Mouse (Mus musculus) central nervous system, embryonic 14 days (tissue): Measurements from ENCODE around the gene Isoc2a. TPM values are rescaled to one million over a fixed set of nuclear protein-coding genes. Genes with fewer than 3 reads are reported as not detected.

Source experiments
- polyA plus RNA-seq: library from polyadenylated mRNA; depleted of rRNA; stranded (reverse); fragments of >200 nt; gene quantifications from 2 replicates; pipeline ENCODE4 v1.2.3, GENCODE M21; 2012; rRNA removed

Isoc2a gene
- 8.8 and 9.2 TPM in 2 replicates for polyA plus RNA-seq

GRCm38 (mm10) chr7:4876753-4877221 is at the start of gene Isoc2a:
TSS of gene Isoc2a (plus strand) at chr7:4877153.

GRCm38 (mm10) chr7:4844245-4844916 is 32.6 kb upstream of the Isoc2a start, which contains the start of gene Shisa7:
TSS of gene Shisa7 (minus strand) at chr7:4844696.

GRCm38 (mm10) chr7:4870133-4870532 is 6.8 kb upstream of the Isoc2a start, which contains the start of gene Isoc2b:
TSS of gene Isoc2b (minus strand) at chr7:4870258.

GRCm38 (mm10) chr7:4906466-4906950 is 29.6 kb downstream of the Isoc2a start, which contains the start of gene Gm36210:
TSS of gene Gm36210 (minus strand) at chr7:4906516.

GRCm38 (mm10) chr7:4915007-4915665 is 38.2 kb downstream of the Isoc2a start, which contains the start of gene Zfp628:
TSS of gene Zfp628 (plus strand) at chr7:4915217.

GRCm38 (mm10) chr7:4921824-4922482 is 45.0 kb downstream of the Isoc2a start, which contains the start of gene Nat14:
TSS of gene Nat14 (plus strand) at chr7:4922028.

GRCm38 (mm10) chr7:4925441-4926381 is 48.8 kb downstream of the Isoc2a start, which contains the start of gene Ssc5d:
TSS of gene Ssc5d (plus strand) at chr7:4925785.

Other genes starting within 250 kb of the Isoc2a start
- gene Tmem86b, start 245.7 kb upstream of the Isoc2a start, polyA plus RNA-seq = 59.1 and 59.5 TPM in 2 replicates
- 110 and 116 TPM in 2 replicates for gene Ppp6r1, start 218.1 kb upstream of the Isoc2a start, polyA plus RNA-seq
- 75.4 and 76.6 TPM in 2 replicates for gene Hspbp1, start 192.1 kb upstream of the Isoc2a start, polyA plus RNA-seq
- gene Brsk1, start 186.5 kb upstream of the Isoc2a start, polyA plus RNA-seq = 107 and 116 TPM in 2 replicates
- 0.05 and 0.06 TPM in 2 replicates for gene Tmem150b, start 151.9 kb upstream of the Isoc2a start, polyA plus RNA-seq
- gene Kmt5c, start 137.0 kb upstream of the Isoc2a start, polyA plus RNA-seq = 175 and 185 TPM in 2 replicates
- gene Cox6b2, start 124.1 kb upstream of the Isoc2a start, polyA plus RNA-seq = 37.5 and 49.7 TPM in 2 replicates
- not detected in 2 replicates for gene Fam71e2, start 105.9 kb upstream of the Isoc2a start, polyA plus RNA-seq
- gene Il11, start 94.3 kb upstream of the Isoc2a start, polyA plus RNA-seq = 0.34 and 0.39 TPM in 2 replicates
- gene Tmem190, start 94.2 kb upstream of the Isoc2a start, polyA plus RNA-seq = not detected in 2 replicates
- 3.9 and 5.6 TPM in 2 replicates for gene Tmem238, start 87.5 kb upstream of the Isoc2a start, polyA plus RNA-seq
- 362 and 481 TPM in 2 replicates for gene Rpl28, start 84.3 kb upstream of the Isoc2a start, polyA plus RNA-seq
- 465 and 518 TPM in 2 replicates for gene Ube2s, start 64.6 kb upstream of the Isoc2a start, polyA plus RNA-seq
- 106 and 108 TPM in 2 replicates for gene Shisa7, start 32.5 kb upstream of the Isoc2a start, polyA plus RNA-seq
- gene Isoc2b, start 6.9 kb upstream of the Isoc2a start, polyA plus RNA-seq = 2.7 and 3.3 TPM in 2 replicates
- gene Gm36210, start 29.4 kb downstream of the Isoc2a start, polyA plus RNA-seq = 0.53 and 0.79 TPM in 2 replicates
- 13.4 and 14.8 TPM in 2 replicates for gene Zfp628, start 38.1 kb downstream of the Isoc2a start, polyA plus RNA-seq
- gene Nat14, start 44.9 kb downstream of the Isoc2a start, polyA plus RNA-seq = 21.3 and 21.4 TPM in 2 replicates
- gene Ssc5d, start 48.6 kb downstream of the Isoc2a start, polyA plus RNA-seq = 2.8 and 6.2 TPM in 2 replicates
- 0.07 and 0.23 TPM in 2 replicates for gene Sbk2, start 87.3 kb downstream of the Isoc2a start, polyA plus RNA-seq
- 0.95 and 1.2 TPM in 2 replicates for gene Sbk3, start 94.0 kb downstream of the Isoc2a start, polyA plus RNA-seq
- gene Zfp579, start 119.0 kb downstream of the Isoc2a start, polyA plus RNA-seq = 142 and 145 TPM in 2 replicates
- 9.8 and 12.6 TPM in 2 replicates for gene Zfp524, start 137.3 kb downstream of the Isoc2a start, polyA plus RNA-seq
- 47.0 and 53.2 TPM in 2 replicates for gene Fiz1, start 137.5 kb downstream of the Isoc2a start, polyA plus RNA-seq
- 0.09 TPM in 1 of 2 replicates, not detected in the other for gene Gm44973, start 138.3 kb downstream of the Isoc2a start, polyA plus RNA-seq
- gene Zfp865, start 143.2 kb downstream of the Isoc2a start, polyA plus RNA-seq = 41.1 and 43.7 TPM in 2 replicates
- 38.6 and 43.6 TPM in 2 replicates for gene Ccdc106, start 143.4 kb downstream of the Isoc2a start, polyA plus RNA-seq
- gene 4632433K11Rik, start 157.0 kb downstream of the Isoc2a start, polyA plus RNA-seq = not detected in 2 replicates
- 7.1 and 7.4 TPM in 2 replicates for gene Zfp784, start 161.3 kb downstream of the Isoc2a start, polyA plus RNA-seq
- gene Zfp580, start 174.4 kb downstream of the Isoc2a start, polyA plus RNA-seq = 53.1 and 65.2 TPM in 2 replicates
- gene U2af2, start 185.0 kb downstream of the Isoc2a start, polyA plus RNA-seq = 446 and 475 TPM in 2 replicates
- gene Epn1, start 203.1 kb downstream of the Isoc2a start, polyA plus RNA-seq = 147 and 151 TPM in 2 replicates
- not detected in 2 replicates for gene Rfpl4, start 239.8 kb downstream of the Isoc2a start, polyA plus RNA-seq
- 0.28 and 0.36 TPM in 2 replicates for gene Rasl2-9, start 248.8 kb downstream of the Isoc2a start, polyA plus RNA-seq